Comparison of ENCODE assay signal across 8 mouse cellular contexts in genomic region chr4:106908426-106908809, GRCm38 (mm10). TPM values are rescaled to one million over a fixed set of nuclear protein-coding genes. Genes with fewer than 3 reads are reported as not detected.
A peak's percentile ranks its signal among the peaks of the same experiment; 100 is the strongest.
DNase-seq lines count a peak whose midpoint lies in the region; ATAC-seq lines count a peak whose summit lies in the region.

No protein-coding gene starts in this region.

- ATAC-seq in embryonic facial prominence, embryonic 15.5 days (ENCODE audit: insufficient number of reproducible peaks, low FRiP score, low TSS enrichment, low read depth) = no peak
- ATAC-seq in limb, embryonic 11.5 days (ENCODE audit: insufficient number of reproducible peaks, low FRiP score, low TSS enrichment, low read depth) = no peak
- ATAC-seq in midbrain, embryonic 11.5 days (ENCODE audit: low FRiP score) = no peak

- H3K36me3 ChIP-seq in embryonic facial prominence, embryonic 15.5 days = no peaks in the 10 kb centered on the region
- H3K36me3 ChIP-seq in limb, embryonic 11.5 days (ENCODE audit: control insufficient read depth, insufficient read depth, low read length) = no peaks in the 10 kb centered on the region
- H3K36me3 ChIP-seq in midbrain, embryonic 11.5 days (ENCODE audit: control insufficient read depth, insufficient read depth, low read length) = no peaks in the 10 kb centered on the region; the same call in 1 of the 2 replicates

- WGBS in embryonic facial prominence, embryonic 15.5 days = 29% methylated on average over 3 of the region's 3 CpGs
- 21% methylated on average over 3 of the region's 3 CpGs for WGBS in limb, embryonic 11.5 days
- WGBS in midbrain, embryonic 11.5 days = 29% methylated on average over 3 of the region's 3 CpGs

- H3K9me3 ChIP-seq in embryonic facial prominence, embryonic 15.5 days (replicated peaks) = no peaks in the 10 kb centered on the region
- H3K9me3 ChIP-seq in limb, embryonic 11.5 days (ENCODE audit: control insufficient read depth, low read length) = no peaks in the 10 kb centered on the region
- no peaks in the 10 kb centered on the region for H3K9me3 ChIP-seq in midbrain, embryonic 11.5 days (ENCODE audit: control insufficient read depth, low read length)

- intact Hi-C loops in heart, postnatal 14 days (cut with DNase I) = loop anchor here (2.0 kb wide), 1 partner anchor 20 kb away; no protein-coding TSS in a partner anchor

- H3K27me3 ChIP-seq in embryonic facial prominence, embryonic 15.5 days = no peaks in the 10 kb centered on the region
- H3K27me3 ChIP-seq in limb, embryonic 11.5 days (ENCODE audit: control insufficient read depth, insufficient read depth, low read length) = no peaks in the 10 kb centered on the region
- no peaks in the 10 kb centered on the region for H3K27me3 ChIP-seq in midbrain, embryonic 11.5 days (ENCODE audit: control insufficient read depth, insufficient read depth, low read length)

- peaks cover 44% of the 10 kb centered on the region for H3K4me1 ChIP-seq in embryonic facial prominence, embryonic 15.5 days
- H3K4me1 ChIP-seq in limb, embryonic 11.5 days (ENCODE audit: control insufficient read depth, insufficient read depth, low read length) = peaks cover 35% of the 10 kb centered on the region
- H3K4me1 ChIP-seq in midbrain, embryonic 11.5 days (ENCODE audit: control insufficient read depth, insufficient read depth, low read length) = peaks cover 32% of the 10 kb centered on the region

- peak overlapping the region; percentile 19; the same call in 1 of the 2 replicates for H3K4me3 ChIP-seq in embryonic facial prominence, embryonic 15.5 days (replicated peaks)
- 0 out of 2 replicates have a peak overlapping the region, but pooled peaks have one; percentile 6 for H3K4me3 ChIP-seq in limb, embryonic 11.5 days (ENCODE audit: low read depth, low read length)
- no peak overlapping the region for H3K4me3 ChIP-seq in midbrain, embryonic 11.5 days (ENCODE audit: low read depth, low read length)

- peak overlapping the region; percentile 99 for H3K27ac ChIP-seq in embryonic facial prominence, embryonic 15.5 days (replicated peaks)
- peak overlapping the region; percentile 100 for H3K27ac ChIP-seq in limb, embryonic 11.5 days (replicated peaks; ENCODE audit: low read depth, low read length)
- peak overlapping the region; percentile 99; the same call in 1 of the 2 replicates for H3K27ac ChIP-seq in midbrain, embryonic 11.5 days (ENCODE audit: low read depth, low read length)

- DNase-seq in cerebellum, adult 9-11 months = peak; percentile 57
- DNase-seq in cerebellum, adult 8-10 months = no peak
- DNase-seq in heart, postnatal 14 days = peak; percentile 52 to 63
- peak; percentile 49 for DNase-seq in limb, embryonic 11.5 days (ENCODE audit: low spot score)
- no peak for DNase-seq in midbrain, embryonic 11.5 days (ENCODE audit: low spot score, missing footprints)
- peak; percentile 36 to 69 for DNase-seq in thymus, adult 18-20 months
- no peak for DNase-seq in cerebellum, postnatal 25 days

- peak overlapping the region; percentile 86 for H3K4me2 ChIP-seq in embryonic facial prominence, embryonic 15.5 days (replicated peaks)
- peak overlapping the region; percentile 96; the same call in 1 of the 2 replicates for H3K4me2 ChIP-seq in limb, embryonic 11.5 days (ENCODE audit: low read depth, severe bottlenecking)
- H3K4me2 ChIP-seq in midbrain, embryonic 11.5 days = peak overlapping the region; percentile 30

- no peak overlapping the region for H3K9ac ChIP-seq in embryonic facial prominence, embryonic 15.5 days
- peak overlapping the region; percentile 24; the same call in 1 of the 2 replicates for H3K9ac ChIP-seq in limb, embryonic 11.5 days (ENCODE audit: low read length)
- no peak overlapping the region; the same call in none of the 2 replicates for H3K9ac ChIP-seq in midbrain, embryonic 11.5 days (ENCODE audit: low read length)

RNA-seq across cellular contexts. Expression of gene Ssbp3, which starts 2.1 kb away (rescaled TPM):
- 136 and 137 TPM in 2 replicates for polyA plus RNA-seq in embryonic facial prominence, embryonic 15.5 days (2015; fragmentation: Nextera tagmentation; extraction: Ambion mirVana)
- 10 to 100 TPM; 42.5 to 46.9 TPM for total RNA-seq in heart, postnatal 14 days (2021)
- polyA plus RNA-seq in limb, embryonic 11.5 days (2014; fragmentation: Nextera tagmentation; extraction: Ambion mirVana) = 179 and 186 TPM in 2 replicates
- 124 and 132 TPM in 2 replicates for polyA plus RNA-seq in midbrain, embryonic 11.5 days (2014; fragmentation: Nextera tagmentation; extraction: Ambion mirVana)

Comparison
In these comparisons a context has a peak if more than half of its experiments do, and no peak if none do; other contexts are left out.
1. DNase-seq: peak in cerebellum, adult 9-11 months (single experiment), heart, postnatal 14 days (2 of 2), limb, embryonic 11.5 days (single experiment) and thymus, adult 18-20 months (2 of 2); none in cerebellum, adult 8-10 months (single experiment), midbrain, embryonic 11.5 days (single experiment) and cerebellum, postnatal 25 days (0 of 2).
2. H3K4me2 ChIP-seq: peak in every context shown above with its lines; median percentile 96 in limb, embryonic 11.5 days; 86 in embryonic facial prominence, embryonic 15.5 days; 30 in midbrain, embryonic 11.5 days.
3. Peak in every context shown above with its lines, with median percentiles within 50 percentile points of each other: H3K27ac ChIP-seq.